Mouse (Mus musculus): ENCODE measurements around the gene Cnbd2. TPM values are rescaled to one million over a fixed set of nuclear protein-coding genes. Genes with fewer than 3 reads are reported as not detected.

Gene Cnbd2
- total and polyA plus RNA-seq, 3 experiments: 1.0 to 3.6 (median 3.0) TPM

- peak overlapping the region; percentile 96 for H3K27ac ChIP-seq (ENCODE audit: insufficient read depth, low read depth)
- H3K36me3 ChIP-seq (replicated peaks in 1 of 2; ENCODE audit: control insufficient read depth in 1 of 2, insufficient read depth in 1 of 2, low read length in 1 of 2): peaks cover 3 to 37% of the 10 kb centered on the region in 2 experiments
- peak; percentile 40 for DNase-seq (ENCODE audit: extremely low read depth)
- H3K4me2 ChIP-seq (ENCODE audit: insufficient read depth, low read depth, poor library complexity, severe bottlenecking): peak overlapping the region; percentile 69
- H3K79me2 ChIP-seq (replicated peaks; ENCODE audit: control insufficient read depth, extremely low read depth, insufficient read depth, poor library complexity, severe bottlenecking): peaks cover 3% of the 10 kb centered on the region
- peak overlapping the region; percentile 78 for H3K9ac ChIP-seq (ENCODE audit: insufficient read depth, low read depth)
- in situ Hi-C loops (cut with MboI; ENCODE audit: low pct_ligation_motif_present, low pct_unique_long_range_greater_than_20kb, low sequenced_read_pairs) (no loop called here), dilution Hi-C loops (cut with MboI; ENCODE audit: extremely low pct_ligation_motif_present, extremely low pct_unique_long_range_greater_than_20kb, low sequenced_read_pairs) (no loop called here)
- H3K4me1 ChIP-seq (ENCODE audit: control insufficient read depth in 1 of 2, insufficient read depth in 2 of 2): peaks cover 5 to 35% of the 10 kb centered on the region in 2 experiments; a peak in 3 of 4 replicates
- TF ChIP-seq NRF1 (IDR thresholded peaks at IDR 0.05; ENCODE audit: low read depth, low read length) (0 out of 2 replicates have a peak, but pooled peaks have one; percentile 10), CHD1 (IDR thresholded peaks at IDR 0.05; ENCODE audit: low read depth, low read length) (no peak), CHD2 (IDR thresholded peaks at IDR 0.05; ENCODE audit: low read length) (no peak), ZMIZ1 (IDR thresholded peaks at IDR 0.05; ENCODE audit: low read depth, low read length) (no peak), MYC (IDR thresholded peaks at IDR 0.05; ENCODE audit: low read depth, low read length) (no peak), PAX5 (IDR thresholded peaks at IDR 0.05; ENCODE audit: low read length) (no peak), RCOR1 (conservative IDR thresholded peaks at IDR 0.05; ENCODE audit: low read depth, low read length) (no peak), MAZ (IDR thresholded peaks at IDR 0.05; ENCODE audit: low read depth, low read length) (no peak), KAT2A (IDR thresholded peaks at IDR 0.05; ENCODE audit: insufficient replicate concordance, low read length) (0 out of 2 replicates have a peak, but pooled peaks have one; percentile 16), ETS1 (conservative IDR thresholded peaks at IDR 0.05; ENCODE audit: low read depth, low read length) (no peak)
- no peaks in the 10 kb centered on the region for H3K27me3 ChIP-seq (replicated peaks)
- H3K4me3 ChIP-seq (replicated peaks in 1 of 3; ENCODE audit: low read depth in 2 of 3, low read length in 2 of 3, poor library complexity in 1 of 3): peak overlapping the region; percentile 74 to 86 (median 76)
- H3K9me3 ChIP-seq (replicated peaks; ENCODE audit: low read length): peaks cover 6% of the 10 kb centered on the region
These were observed 233 bp upstream of the Cnbd2 start for GRCm38 (mm10) chr2:156311841-156312291.

- H3K36me3 ChIP-seq (replicated peaks in 1 of 2; ENCODE audit: control insufficient read depth in 1 of 2, insufficient read depth in 1 of 2, low read length in 1 of 2): peaks cover 0 to 29% of the 10 kb centered on the region in 2 experiments
- in situ Hi-C loops (cut with MboI; ENCODE audit: low pct_ligation_motif_present, low pct_unique_long_range_greater_than_20kb, low sequenced_read_pairs): no loop called here
- peak overlapping the region; percentile 13 for H3K4me2 ChIP-seq (ENCODE audit: insufficient read depth, low read depth, poor library complexity, severe bottlenecking)
- H3K9ac ChIP-seq (ENCODE audit: insufficient read depth, low read depth): peak overlapping the region; percentile 78
- H3K27me3 ChIP-seq (replicated peaks): no peaks in the 10 kb centered on the region
- H3K4me3 ChIP-seq (replicated peaks in 1 of 3; ENCODE audit: low read depth in 2 of 3, low read length in 2 of 3, poor library complexity in 1 of 3): peak overlapping the region; percentile 74 to 86 (median 76)
- H3K27ac ChIP-seq (ENCODE audit: insufficient read depth, low read depth): peak overlapping the region; percentile 96; the same call in 1 of the 2 replicates
- DNase-seq (ENCODE audit: extremely low read depth): peak; percentile 56
- peaks cover 3% of the 10 kb centered on the region for H3K79me2 ChIP-seq (replicated peaks; ENCODE audit: control insufficient read depth, extremely low read depth, insufficient read depth, poor library complexity, severe bottlenecking)
- H3K9me3 ChIP-seq (replicated peaks; ENCODE audit: low read length): peaks cover 6% of the 10 kb centered on the region
- TF ChIP-seq ZNF384 (IDR thresholded peaks at IDR 0.05; ENCODE audit: low read depth, low read length) (peak; percentile 48; the same call in 1 of the 2 replicates), MAX (IDR thresholded peaks at IDR 0.05; ENCODE audit: low read length) (no peak), RAD21 (IDR thresholded peaks at IDR 0.05; ENCODE audit: low read depth, low read length) (peak; percentile 32), POLR2AphosphoS2 (IDR thresholded peaks at IDR 0.05; ENCODE audit: low read depth, low read length) (no peak), GABPA (IDR thresholded peaks at IDR 0.05; ENCODE audit: insufficient replicate concordance, low read depth, low read length) (no peak), MYC (IDR thresholded peaks at IDR 0.05; ENCODE audit: low read depth, low read length) (peak; percentile 85), IRF4 (IDR thresholded peaks at IDR 0.05; ENCODE audit: low read depth, low read length) (no peak), ZKSCAN1 (IDR thresholded peaks at IDR 0.05; ENCODE audit: borderline replicate concordance, low read depth, low read length) (no peak), PAX5 (IDR thresholded peaks at IDR 0.05; ENCODE audit: low read length) (no peak), MAFK (IDR thresholded peaks at IDR 0.05; ENCODE audit: insufficient replicate concordance, low read length) (no peak), USF1 (IDR thresholded peaks at IDR 0.05; ENCODE audit: low read depth, low read length) (no peak), JUND (conservative IDR thresholded peaks at IDR 0.05; ENCODE audit: low read depth, low read length) (no peak), SIN3A (IDR thresholded peaks at IDR 0.05; ENCODE audit: low read length) (no peak), CTCF (conservative IDR thresholded peaks at IDR 0.05 in 1 of 2, IDR thresholded peaks at IDR 0.05 in 1 of 2; ENCODE audit: low read depth in 2 of 2, low read length in 2 of 2) (peak in 1 of 2 experiments; percentile 60; a peak in 2 of 4 replicates), ELF1 (IDR thresholded peaks at IDR 0.05; ENCODE audit: low read depth, low read length) (no peak), CHD1 (IDR thresholded peaks at IDR 0.05; ENCODE audit: low read depth, low read length) (0 out of 2 replicates have a peak, but pooled peaks have one; percentile 51), SMC3 (IDR thresholded peaks at IDR 0.05; ENCODE audit: low read depth, low read length) (0 out of 2 replicates have a peak, but pooled peaks have one; percentile 8), TBP (conservative IDR thresholded peaks at IDR 0.05; ENCODE audit: low read depth, low read length) (no peak), MEF2A (IDR thresholded peaks at IDR 0.05; ENCODE audit: borderline replicate concordance, low read depth, low read length) (no peak), E2F4 (IDR thresholded peaks at IDR 0.05; ENCODE audit: insufficient replicate concordance, low read depth, low read length) (no peak), RCOR1 (conservative IDR thresholded peaks at IDR 0.05; ENCODE audit: low read depth, low read length) (no peak)
- dilution Hi-C loops (cut with MboI; ENCODE audit: extremely low pct_ligation_motif_present, extremely low pct_unique_long_range_greater_than_20kb, low sequenced_read_pairs): no loop called here
- peaks cover 5 to 35% of the 10 kb centered on the region in 2 experiments; a peak in 3 of 4 replicates for H3K4me1 ChIP-seq (ENCODE audit: control insufficient read depth in 1 of 2, insufficient read depth in 2 of 2)
These were observed 1.1 kb downstream of the Cnbd2 start for GRCm38 (mm10) chr2:156313153-156313552.
